In genomic region chr13:45493846-45494245, GRCm38 (mm10) we compare ENCODE assay signal across 10 mouse cellular contexts. TPM values are rescaled to one million over a fixed set of nuclear protein-coding genes. Genes with fewer than 3 reads are reported as not detected.
DNase-seq lines count a peak whose midpoint lies in the region; ATAC-seq lines count a peak whose summit lies in the region.
"Had no signal": no experiment of that assay in that cellular context is flagged by ENCODE, and none has a peak within 500 bp of the region (broad histone marks: within the 10 kb centered on the region; RNA-seq: fewer than 3 reads in every experiment).

No protein-coding gene starts in this region.

- H3K4me3 ChIP-seq in erythroblast, embryonic 14.5 days (replicated peaks), result peak overlapping the region; percentile 44
- H3K4me3 ChIP-seq in heart, embryonic 13.5 days, result peak overlapping the region; percentile 39
- H3K4me3 ChIP-seq in midbrain, embryonic 12.5 days, result no peak overlapping the region
- H3K4me3 ChIP-seq: embryonic facial prominence, embryonic 15.5 days; lung, embryonic 15.5 days had no signal

- H3K27me3 ChIP-seq in erythroblast, embryonic 14.5 days (ENCODE audit: control insufficient read depth), result no peaks in the 10 kb centered on the region
- H3K27me3 ChIP-seq in heart, embryonic 13.5 days (replicated peaks), result no peaks in the 10 kb centered on the region
- H3K27me3 ChIP-seq in midbrain, embryonic 12.5 days, result no peaks in the 10 kb centered on the region
- H3K27me3 ChIP-seq: embryonic facial prominence, embryonic 15.5 days; lung, embryonic 15.5 days had no signal

- H3K27ac ChIP-seq in heart, embryonic 13.5 days (replicated peaks), result peak overlapping the region; percentile 78
- H3K27ac ChIP-seq in midbrain, embryonic 12.5 days (replicated peaks), result no peak overlapping the region
- H3K27ac ChIP-seq: embryonic facial prominence, embryonic 15.5 days; lung, embryonic 15.5 days had no signal

- H3K4me1 ChIP-seq in erythroblast, embryonic 14.5 days (ENCODE audit: control insufficient read depth), result peaks cover 51% of the 10 kb centered on the region
- peaks cover 23% of the 10 kb centered on the region for H3K4me1 ChIP-seq in heart, embryonic 13.5 days
- H3K4me1 ChIP-seq in midbrain, embryonic 12.5 days, result no peaks in the 10 kb centered on the region
- H3K4me1 ChIP-seq: embryonic facial prominence, embryonic 15.5 days; lung, embryonic 15.5 days had no signal

- H3K9me3 ChIP-seq in erythroblast, embryonic 14.5 days (ENCODE audit: control insufficient read depth, low read length), result peaks cover 3% of the 10 kb centered on the region
- H3K9me3 ChIP-seq in heart, embryonic 13.5 days, result no peaks in the 10 kb centered on the region
- H3K9me3 ChIP-seq in midbrain, embryonic 12.5 days, result 0 out of 2 replicates have a peak, but pooled peaks cover 2% of the 10 kb centered on the region
- H3K9me3 ChIP-seq: embryonic facial prominence, embryonic 15.5 days; lung, embryonic 15.5 days had no signal

- DNase-seq in cerebellum, adult 9-11 months, result peak; percentile 54
- no peak for DNase-seq in kidney, adult 11 months
- DNase-seq in adrenal gland, postnatal 14 days, result no peak
- no peak for DNase-seq in adrenal gland, postnatal 25 days

- WGBS in heart, embryonic 13.5 days, result 22% methylated on average over 10 of the region's 10 CpGs
- 52% methylated on average over 10 of the region's 10 CpGs for WGBS in midbrain, embryonic 12.5 days

- H3K36me3 ChIP-seq in erythroblast, embryonic 14.5 days (ENCODE audit: control insufficient read depth), result no peaks in the 10 kb centered on the region; the same call in 1 of the 2 replicates
- H3K36me3 ChIP-seq in heart, embryonic 13.5 days, result no peaks in the 10 kb centered on the region
- no peaks in the 10 kb centered on the region for H3K36me3 ChIP-seq in midbrain, embryonic 12.5 days
- H3K36me3 ChIP-seq: embryonic facial prominence, embryonic 15.5 days; lung, embryonic 15.5 days had no signal

- H3K4me2 ChIP-seq in heart, embryonic 13.5 days, result peak overlapping the region; percentile 60
- peak overlapping the region; percentile 33 for H3K4me2 ChIP-seq in midbrain, embryonic 12.5 days (replicated peaks)
- H3K4me2 ChIP-seq: embryonic facial prominence, embryonic 15.5 days; lung, embryonic 15.5 days had no signal

- H3K9ac ChIP-seq in heart, embryonic 13.5 days, result peak overlapping the region; percentile 40; the same call in 1 of the 2 replicates
- H3K9ac ChIP-seq in midbrain, embryonic 12.5 days (replicated peaks), result no peak overlapping the region
- H3K9ac ChIP-seq: embryonic facial prominence, embryonic 15.5 days; lung, embryonic 15.5 days had no signal

- ATAC-seq in erythroblast, adult 5-6 weeks (replicated peaks; ENCODE audit: low FRiP score, poor library complexity, severe bottlenecking), result no peak
- ATAC-seq in heart, embryonic 13.5 days (ENCODE audit: extremely low read depth, insufficient number of reproducible peaks, low FRiP score, low TSS enrichment), result peak; percentile 61; the same call in 1 of the 2 replicates
- ATAC-seq in midbrain, embryonic 12.5 days (ENCODE audit: low FRiP score, low read depth), result no peak

RNA-seq across cellular contexts. Expression of gene Gmpr, which starts 13.4 kb away (rescaled TPM):
- polyA plus RNA-seq in erythroblast, embryonic 14.5 days (2012), result 229 and 320 TPM in 2 replicates
- total RNA-seq in erythroblast, adult 5-6 weeks (2015; ENCODE audit: low replicate concordance), result 0.96 and 1.3 TPM in 2 replicates
- 2.4 and 4.6 TPM in 2 replicates for total RNA-seq in erythroblast, adult 5-6 weeks (2017; ENCODE audit: low replicate concordance)
- 179 and 199 TPM in 2 replicates for polyA plus RNA-seq in heart, embryonic 13.5 days (2015; fragmentation: Nextera tagmentation; extraction: Ambion mirVana)
- polyA plus RNA-seq in midbrain, embryonic 12.5 days (2016; fragmentation: Nextera tagmentation; extraction: Ambion mirVana), result 14.3 and 15.7 TPM in 2 replicates
- 142 and 201 TPM in 2 replicates for total RNA-seq in adrenal gland, postnatal 14 days (2021)
- 26.6 and 29.0 TPM in 2 replicates for total RNA-seq in adrenal gland, postnatal 25 days (2021)
